Mouse (Mus musculus) G1E (cell line): Measurements from ENCODE around the gene Fam81a.

ENCODE experiments used
- CTCF ChIP-seq: IDR thresholded peaks from 2 replicates; pipeline ENCODE4 v1.5.1; 2012; ENCODE audit warnings: low read depth, low read length, inconsistent platforms, mixed read lengths
- GATA1 ChIP-seq: IDR thresholded peaks from 2 replicates; pipeline ENCODE4 v1.6.1; 2012; ENCODE audit warnings: borderline replicate concordance, low read length, inconsistent platforms, mixed read lengths
- GATA2 ChIP-seq: IDR thresholded peaks from 2 replicates; pipeline ENCODE4 v1.6.1; 2012; ENCODE audit warnings: low read depth, low read length, inconsistent platforms, borderline replicate concordance
- TAL1 ChIP-seq: conservative IDR thresholded peaks from 2 replicates; pipeline ENCODE4 v1.6.1; 2012; ENCODE audit warnings: low read depth, low read length, inconsistent platforms, mixed read lengths

DNA sequence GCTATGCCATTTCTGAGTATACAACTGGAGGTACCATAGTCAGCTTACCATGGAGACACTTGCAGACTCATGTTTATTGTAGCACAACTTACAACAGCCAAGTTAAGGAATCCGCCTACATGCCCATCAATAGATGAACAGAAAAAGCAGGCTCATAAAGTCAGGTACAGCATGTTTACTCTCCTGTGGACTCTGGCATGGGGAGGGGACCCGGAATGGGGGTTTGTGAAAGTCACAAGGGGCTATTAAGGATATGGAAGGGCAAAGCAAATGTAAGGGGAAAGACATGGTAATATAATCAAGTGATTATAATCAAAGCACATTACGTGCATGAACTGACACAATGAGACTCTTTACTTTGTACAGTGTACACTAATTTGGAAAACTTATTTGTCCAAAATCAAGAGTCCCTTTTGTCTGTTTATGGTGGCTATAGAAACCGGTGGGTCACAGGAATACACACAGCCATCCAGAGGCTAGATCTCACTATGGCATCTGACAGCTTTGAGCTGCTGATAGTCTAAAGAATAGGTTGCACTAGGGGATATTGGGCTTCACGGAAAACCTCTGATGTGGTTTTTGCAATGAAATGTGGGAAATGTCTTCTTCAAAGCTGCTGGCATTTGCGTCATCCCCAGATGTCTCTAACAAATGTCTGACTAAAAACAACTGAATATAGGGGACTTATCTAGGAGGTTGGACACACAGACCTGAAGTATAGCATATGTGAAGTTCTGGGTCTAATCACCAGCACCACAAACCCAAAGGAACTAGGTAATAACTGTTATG, 102.6 kb downstream of the Fam81a start:
- TF ChIP-seq CTCF = no peak
- TF ChIP-seq GATA1 = no peak
- TF ChIP-seq TAL1 = no peak
- TF ChIP-seq GATA2 = no peak
